Mouse (Mus musculus) large intestine, adult 2 months (tissue): Measurements from ENCODE around the gene Serpina3f. TPM values are rescaled to one million over a fixed set of nuclear protein-coding genes. Genes with fewer than 3 reads are reported as not detected.
"Not testable (repeated sequence)": the region's sequence is repeated elsewhere in the genome, so short reads cannot be mapped to it uniquely, and the experiment has no call there.

Source experiments
- DNase-seq: peaks from one replicate; pipeline ENCODE4 v3.0.0-alpha.2; 2012; ENCODE audit warnings: low read depth, low spot score
- WGBS: fragments of 180-500 bp; shearing (Covaris S2); methylation state at CpG from one replicate; pipeline ENCODE4 v1.1.7; 2018; 5-methylcytosine and 5-hydroxymethylcytosine counted together
- polyA plus RNA-seq: library from polyadenylated mRNA; depleted of rRNA; stranded (reverse); fragments of >200 nt; gene quantifications from 2 replicates; pipeline ENCODE4 v1.2.3, GENCODE M21; 2012; rRNA removed

Gene Serpina3f
- 2.5 and 2.6 TPM in 2 replicates for polyA plus RNA-seq

DNA sequence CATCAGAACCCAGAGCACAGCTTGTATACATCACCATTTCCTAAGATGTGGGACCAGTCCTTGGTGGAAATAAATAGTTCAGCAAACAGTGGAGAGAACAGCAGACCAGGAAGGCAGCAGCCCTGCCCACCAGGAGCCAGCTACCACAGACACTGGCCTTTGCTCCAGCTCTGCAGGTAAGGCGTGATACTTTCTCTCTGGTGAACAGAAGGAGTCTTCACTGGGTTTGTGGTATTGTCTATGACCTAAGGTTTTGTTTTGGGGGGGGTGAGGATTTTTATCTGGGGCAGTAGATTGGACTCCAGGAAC lies at the start of gene Serpina3f:
Gene Serpina3f, plus strand, starts transcription at position 100 of the 309 bp plus-strand sequence.
- DNase-seq = no peak
- 23% methylated on average over 1 of the region's 1 CpGs for WGBS

GRCm38 (mm10) chr12:104174747-104175146 lies 39.6 kb upstream of the Serpina3f start:
- no peak for DNase-seq
- WGBS = 63% methylated on average over 3 of the region's 3 CpGs

GRCm38 (mm10) chr12:104175636-104176035 lies 38.7 kb upstream of the Serpina3f start:
- WGBS = 78% methylated on average over 3 of the region's 3 CpGs
- no peak for DNase-seq

GRCm38 (mm10) chr12:104178577-104178976 lies 35.8 kb upstream of the Serpina3f start:
- DNase-seq = no peak

- WGBS = 78% methylated on average over 2 of the region's 2 CpGs
- DNase-seq = no peak
These were observed 35.4 kb upstream of the Serpina3f start for GRCm38 (mm10) chr12:104178987-104179386.

- no peak for DNase-seq
- WGBS = 54% methylated on average over 4 of the region's 4 CpGs
These were observed 29.3 kb upstream of the Serpina3f start for GRCm38 (mm10) chr12:104185046-104185445.

GRCm38 (mm10) chr12:104186041-104186581 lies 28.2 kb upstream of the Serpina3f start:
- WGBS = 73% methylated on average over 3 of the region's 3 CpGs
- DNase-seq = no peak

DNA sequence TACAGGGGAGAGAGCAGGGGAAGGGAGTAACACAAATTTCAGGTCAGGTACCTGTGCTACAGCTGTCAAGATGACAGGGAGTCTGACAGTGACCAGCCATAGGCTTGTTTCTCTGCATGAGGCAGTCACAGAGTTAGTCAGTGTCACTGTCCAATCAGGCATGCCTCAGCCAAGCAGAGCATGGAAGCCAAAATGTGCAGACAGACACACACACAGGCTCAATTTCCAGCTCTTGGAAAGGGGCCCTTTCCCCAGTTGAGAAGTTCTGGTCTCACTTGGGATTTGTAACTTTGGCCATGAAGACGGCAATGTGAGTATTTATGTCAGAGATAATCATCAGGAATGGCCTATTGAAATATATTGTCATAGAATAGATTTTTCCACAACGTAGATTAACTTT lies 25.1 kb upstream of the Serpina3f start:
- 86% methylated on average over 2 of the region's 2 CpGs for WGBS
- DNase-seq = no peak

DNA sequence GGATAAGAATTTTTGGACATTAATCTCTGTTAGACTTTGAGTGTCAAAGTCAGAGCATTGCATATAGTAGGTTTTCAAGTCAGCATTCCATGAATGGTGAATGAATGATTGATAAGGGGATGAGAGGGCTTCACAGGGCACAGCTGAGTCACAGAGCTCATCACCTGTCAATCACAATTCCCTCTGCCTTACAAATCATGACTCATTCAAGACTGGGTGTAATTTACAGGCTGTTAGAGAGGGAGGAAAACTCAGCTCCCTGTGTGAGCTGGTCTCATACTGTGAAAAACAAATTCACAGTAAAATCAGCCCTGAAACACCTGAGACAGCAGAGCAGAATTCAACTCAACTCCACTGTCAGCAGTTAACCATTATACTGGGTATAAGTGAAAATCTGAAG lies 23.5 kb upstream of the Serpina3f start:
- DNase-seq = no peak

DNA sequence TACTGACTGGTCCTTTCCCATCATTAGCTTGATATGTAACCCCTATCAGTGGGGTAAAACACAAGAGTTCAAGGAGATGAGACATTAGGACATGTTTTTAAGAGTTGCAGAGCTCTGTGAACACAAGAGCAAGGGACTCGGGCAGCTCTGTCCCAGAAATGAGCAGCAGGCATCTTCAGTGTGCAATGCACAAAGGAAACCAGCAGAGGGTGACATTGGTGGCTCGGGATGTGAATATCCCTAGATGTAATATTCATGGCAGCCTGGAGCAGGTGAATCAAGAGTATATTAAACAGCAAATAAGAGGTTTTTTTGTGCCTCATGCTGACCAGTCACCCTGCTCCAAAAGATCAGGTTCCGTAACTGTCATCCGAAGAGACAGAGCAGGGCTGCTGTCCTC lies 5.2 kb upstream of the Serpina3f start:
- 78% methylated on average over 4 of the region's 4 CpGs for WGBS
- no peak for DNase-seq

DNA sequence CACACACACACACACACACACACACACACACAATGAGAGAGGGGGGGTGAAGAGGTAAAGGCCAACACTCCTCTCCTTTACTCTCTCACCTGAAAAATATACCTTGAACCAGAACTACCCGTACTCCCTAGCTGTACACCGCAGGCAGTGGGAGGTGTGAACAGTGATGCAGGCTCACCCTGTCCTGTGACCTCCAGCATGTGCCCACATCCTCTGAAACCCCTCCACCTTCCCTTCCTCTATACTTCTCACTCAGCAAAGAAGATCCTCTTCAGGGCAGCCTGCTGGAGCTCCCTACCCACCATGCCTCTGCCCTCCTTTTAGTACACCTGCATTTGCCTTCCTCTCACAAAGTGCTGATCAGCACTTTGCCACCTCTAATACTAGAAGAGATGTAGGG lies 4.5 kb upstream of the Serpina3f start:
- WGBS = 88% methylated on average over 2 of the region's 2 CpGs
- DNase-seq = no peak

GRCm38 (mm10) chr12:104213689-104214444 lies 477 bp upstream of the Serpina3f start:
- WGBS = 71% methylated on average over 2 of the region's 2 CpGs
- no peak for DNase-seq

DNA sequence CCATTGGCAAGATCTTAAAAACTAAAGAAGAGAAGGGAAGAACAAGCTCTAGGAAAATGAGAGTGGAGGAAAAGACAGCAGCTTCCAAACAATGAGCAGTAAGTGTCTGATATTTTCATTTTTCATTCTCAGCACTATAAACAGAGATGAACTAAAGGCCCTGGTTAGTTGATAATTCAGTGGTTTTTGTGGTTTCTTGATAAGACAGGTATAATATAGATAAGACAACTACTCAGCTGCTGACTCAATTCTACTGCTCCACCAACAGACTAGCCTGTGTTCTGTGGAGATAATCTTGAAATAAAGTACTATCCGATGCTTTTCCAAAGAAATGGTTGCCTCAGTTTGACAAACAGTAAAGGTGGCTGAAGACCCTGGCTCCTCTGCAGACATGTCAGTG lies 905 bp downstream of the Serpina3f start:
- 86% methylated on average over 1 of the region's 1 CpGs for WGBS
- no peak for DNase-seq

DNA sequence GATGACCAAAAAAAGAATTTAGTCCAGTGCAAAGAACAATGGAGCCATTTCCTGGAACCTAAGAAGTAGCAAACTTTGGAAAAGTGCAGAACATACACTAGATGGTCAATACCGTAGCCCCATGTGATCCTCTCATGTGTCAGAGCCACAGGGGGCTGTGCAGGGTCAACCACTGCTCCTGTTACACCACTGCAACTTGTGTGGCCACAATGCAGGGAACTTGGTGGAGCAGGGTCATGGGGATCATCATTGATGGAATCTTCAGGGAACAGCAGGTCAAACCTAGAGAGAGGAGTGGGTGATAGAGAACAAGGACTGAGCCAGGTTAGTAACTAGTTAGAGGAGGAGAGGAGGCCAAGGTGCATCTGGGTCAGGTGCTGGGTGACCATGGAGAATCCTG lies 7.3 kb downstream of the Serpina3f start:
- no peak for DNase-seq
- 70% methylated on average over 1 of the region's 1 CpGs for WGBS

DNA sequence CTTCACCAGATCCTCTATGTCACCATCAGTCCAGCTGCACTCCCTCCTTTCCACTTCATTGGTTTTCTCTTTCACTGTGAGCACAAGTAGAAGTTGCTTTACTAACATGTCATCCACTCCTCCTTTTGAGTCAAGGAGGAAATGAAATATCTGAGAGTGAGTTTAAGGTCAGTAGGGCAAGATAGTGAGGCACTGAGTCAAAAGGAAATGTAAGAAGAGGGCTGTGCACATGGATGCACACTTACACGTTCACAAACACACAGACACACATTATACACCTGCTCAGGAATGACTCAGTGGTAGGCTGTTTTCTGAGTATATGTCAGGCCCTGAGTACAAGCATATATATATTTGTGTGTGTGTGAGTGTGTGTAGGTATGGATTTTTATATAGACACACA lies 9.3 kb downstream of the Serpina3f start:
- no peak for DNase-seq
- 30% methylated on average over 1 of the region's 1 CpGs for WGBS

GRCm38 (mm10) chr12:104224598-104225300 lies 10.4 kb downstream of the Serpina3f start:
- DNase-seq = no peak
- WGBS = 52% methylated on average over 7 of the region's 7 CpGs

DNA sequence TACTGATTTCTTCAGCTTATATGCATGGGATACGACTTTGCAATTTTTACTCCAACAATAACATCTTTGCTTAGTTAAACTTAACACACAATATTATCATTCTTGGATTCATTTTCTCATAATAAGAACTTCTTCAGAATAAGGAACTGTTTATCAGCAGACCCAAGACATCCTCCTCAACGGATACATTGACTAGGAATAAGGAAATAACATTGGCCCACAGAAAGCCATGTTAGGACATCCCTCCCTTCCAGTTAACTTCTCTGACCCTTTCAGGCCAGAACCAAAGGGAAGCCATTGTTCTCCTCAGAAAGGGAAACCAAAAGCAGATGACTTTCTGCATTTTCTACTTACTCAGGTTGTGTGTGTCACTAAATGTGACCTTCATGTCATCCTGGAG lies 16.4 kb downstream of the Serpina3f start:
- no peak for DNase-seq
- WGBS = 61% methylated on average over 2 of the region's 2 CpGs

DNA sequence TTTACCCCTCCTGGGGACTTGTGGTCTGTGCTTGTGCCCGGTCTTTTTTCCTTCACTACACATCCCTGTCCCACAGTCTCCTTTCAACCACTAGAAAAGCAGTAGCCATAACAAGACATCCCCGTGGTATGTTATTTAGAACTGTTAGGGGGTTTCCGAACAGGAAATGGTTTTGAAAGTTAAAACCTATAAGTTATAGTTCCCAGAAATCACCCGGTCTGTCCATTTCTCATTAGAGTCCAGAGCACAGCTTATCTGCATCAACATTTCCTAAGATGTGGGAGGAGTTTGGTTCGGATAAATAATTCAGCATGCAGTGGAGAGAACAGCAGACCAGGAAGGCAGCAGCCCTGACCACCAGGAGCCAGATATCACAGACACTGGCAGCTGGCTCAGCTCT lies 21.6 kb downstream of the Serpina3f start, which contains the start of gene Serpina3g:
Gene Serpina3g, plus strand, starts transcription at position 331 of the 400 bp plus-strand sequence.
- WGBS = 46% methylated on average over 5 of the region's 5 CpGs
- no peak for DNase-seq

GRCm38 (mm10) chr12:104238048-104238447 lies 23.7 kb downstream of the Serpina3f start:
- DNase-seq = not testable (repeated sequence)
- 63% methylated on average over 1 of the region's 1 CpGs for WGBS

DNA sequence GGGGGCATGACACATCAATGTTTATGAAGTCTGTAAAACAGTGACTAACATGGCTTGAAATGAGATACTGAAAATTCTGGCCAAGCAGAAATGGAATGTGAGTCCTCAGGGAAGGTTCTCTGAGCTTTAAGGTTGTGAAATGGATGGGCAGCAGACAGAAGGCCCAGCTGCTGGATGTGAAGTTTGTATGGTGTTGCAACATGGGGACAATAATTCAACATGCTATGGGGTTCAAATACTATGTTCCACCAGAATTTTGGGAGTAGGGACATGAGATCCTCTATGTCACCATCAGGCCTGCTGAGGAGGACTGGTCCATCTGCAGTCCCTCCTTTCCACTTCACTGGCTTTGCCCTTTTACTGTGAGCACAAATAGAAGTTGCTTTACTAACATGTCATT lies 29.0 kb downstream of the Serpina3f start:
- no peak for DNase-seq

DNA sequence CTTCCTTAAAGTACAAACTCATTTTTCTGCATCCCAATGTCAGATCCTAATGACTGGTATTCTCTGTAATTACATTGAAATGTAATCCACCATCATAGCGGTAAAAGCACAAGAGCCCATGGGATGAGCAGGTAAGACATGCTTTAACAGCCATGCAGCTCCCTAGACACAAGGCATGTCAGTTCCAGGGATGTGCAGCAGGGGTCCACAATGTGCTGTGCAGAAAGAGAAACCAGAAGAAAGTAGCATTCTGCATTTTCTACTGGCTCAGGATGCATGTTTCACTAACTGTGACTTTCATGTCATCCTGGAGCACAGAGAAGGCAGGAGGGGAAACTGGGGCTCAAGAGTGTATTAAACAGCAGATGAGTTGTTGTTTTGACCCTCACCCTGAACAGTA lies 30.7 kb downstream of the Serpina3f start:
- 70% methylated on average over 1 of the region's 1 CpGs for WGBS
- no peak for DNase-seq
